Mouse (Mus musculus) gastrocnemius, adult 18-20 months (tissue): Measurements from ENCODE around the gene 1700015F17Rik. TPM values are rescaled to one million over a fixed set of nuclear protein-coding genes. Genes with fewer than 3 reads are reported as not detected.
A peak's percentile ranks its signal among the peaks of the same experiment; 100 is the strongest.

Experiments
- DNase-seq: peaks from one replicate; pipeline ENCODE4 v3.0.0; 2021; ENCODE audit warnings: low spot score
- total RNA-seq, 2 experiments: library from RNA; stranded (reverse); gene quantifications; 2 replicates each; pipeline ENCODE4 v1.2.3; 2021

The 1700015F17Rik gene
- total RNA-seq, 2 experiments from 2014 or later: not detected

- DNase-seq: no peak
Measured at GRCm38 (mm10) chr5:5431746-5432438, 47.1 kb downstream of the 1700015F17Rik start.

- DNase-seq: no peak
Measured at GRCm38 (mm10) chr5:5423723-5424171, 55.2 kb downstream of the 1700015F17Rik start.

GRCm38 (mm10) chr5:5423081-5423480 is 55.9 kb downstream of the 1700015F17Rik start:
- no peak for DNase-seq

- DNase-seq: no peak
Measured at GRCm38 (mm10) chr5:5421439-5421838, 57.5 kb downstream of the 1700015F17Rik start.

- peak; percentile 14 for DNase-seq
Measured at GRCm38 (mm10) chr5:5419992-5420455, 58.9 kb downstream of the 1700015F17Rik start, which contains the start of gene Cdk14. Gene Cdk14, minus strand, starts transcription at chr5:5420312.

- DNase-seq: peak; percentile 15
Measured at GRCm38 (mm10) chr5:5419253-5419652, 59.7 kb downstream of the 1700015F17Rik start.

- DNase-seq: no peak
Measured at GRCm38 (mm10) chr5:5414835-5415234, 64.1 kb downstream of the 1700015F17Rik start.

GRCm38 (mm10) chr5:5411886-5412285 is 67.1 kb downstream of the 1700015F17Rik start:
- DNase-seq: no peak

- no peak for DNase-seq
Measured at GRCm38 (mm10) chr5:5401986-5402385, 77.0 kb downstream of the 1700015F17Rik start.

GRCm38 (mm10) chr5:5392786-5393185 is 86.2 kb downstream of the 1700015F17Rik start:
- no peak for DNase-seq

Other genes with a start within 250 kb of the 1700015F17Rik start
- 1 to 10 TPM; 2.8 to 2.9 TPM for gene Cdk14, start 58.8 kb downstream of the 1700015F17Rik start, total RNA-seq
- gene Cldn12, start 35.8 kb upstream of the 1700015F17Rik start, total RNA-seq: 10 to 100 TPM in 1 of 2 experiments, 1 to 10 TPM in 1; 9.0 to 10.7 TPM
- 1 to 10 TPM; 6.6 to 7.7 TPM for gene Gtpbp10, start 80.4 kb upstream of the 1700015F17Rik start, total RNA-seq
- not detected for gene Gm8773, start 94.7 kb upstream of the 1700015F17Rik start, total RNA-seq
- under 1 TPM in 1 of 2 experiments, not detected in 1; 0.11 TPM for gene Cfap69, start 185.1 kb upstream of the 1700015F17Rik start, total RNA-seq
- under 1 TPM; 0.21 to 0.71 TPM for gene Steap2, start 215.4 kb upstream of the 1700015F17Rik start, total RNA-seq